Mouse (Mus musculus) ES-E14 (cell line): ENCODE measurements around the gene Rb1. TPM values are rescaled to one million over a fixed set of nuclear protein-coding genes. Genes with fewer than 3 reads are reported as not detected.
A peak's percentile ranks its signal among the peaks of the same experiment; 100 is the strongest.

Experiments
- DNase-seq: peaks from one replicate; pipeline ENCODE4 v3.0.0-alpha.2; 2013; ENCODE audit warnings: low read depth, low spot score
- H3K27ac ChIP-seq: 2 replicates; pipeline ENCODE4 v1.5.1; 2012; ENCODE audit warnings: low read depth, mild to moderate bottlenecking, low read length, moderate library complexity, mixed read lengths; ENCODE audit not compliant: poor library complexity, insufficient read depth, severe bottlenecking
- H3K36me3 ChIP-seq: 2 replicates; pipeline ENCODE4 v1.6.1; 2012; ENCODE audit warnings: mild to moderate bottlenecking, low read length, moderate library complexity, mixed read lengths; ENCODE audit not compliant: control insufficient read depth, poor library complexity, insufficient read depth, severe bottlenecking
- H3K4me1 ChIP-seq, 2 experiments: fragments of 150-350 bp in 1 of 2; sonication (generic) in 1 of 2; 2 replicates each; pipeline ENCODE4 v1.6.1; 2012; ENCODE audit warnings: low read length in 2 of 2, mild to moderate bottlenecking in 1 of 2, mixed read lengths in 1 of 2; ENCODE audit not compliant: control insufficient read depth in 2 of 2, insufficient read depth in 2 of 2, poor library complexity in 1 of 2
- H3K4me3 ChIP-seq, 2 experiments: fragments of 150-350 bp in 1 of 2; sonication (generic) in 1 of 2; 2 replicates each; pipeline ENCODE4 v1.5.1; 2012; ENCODE audit warnings: low read length in 2 of 2, low read depth in 1 of 2, mild to moderate bottlenecking in 1 of 2, mixed read lengths in 1 of 2; ENCODE audit not compliant: insufficient read depth in 1 of 2, poor library complexity in 1 of 2, severe bottlenecking in 1 of 2
- H3K9ac ChIP-seq: 2 replicates; pipeline ENCODE4 v1.6.1; 2012; ENCODE audit warnings: low read depth, mild to moderate bottlenecking, low read length, mixed read lengths; ENCODE audit not compliant: poor library complexity, insufficient read depth, severe bottlenecking
- H3K9me3 ChIP-seq: fragments of 150-350 bp; sonication (generic); 2 replicates; pipeline ENCODE4 v1.6.1; 2012; ENCODE audit warnings: low read depth, mild to moderate bottlenecking, low read length; ENCODE audit not compliant: control insufficient read depth, insufficient read depth
- CHD2 ChIP-seq: IDR thresholded peaks from 2 replicates; pipeline ENCODE4 v1.6.1; 2014; ENCODE audit warnings: mild to moderate bottlenecking, low read depth, low read length, inconsistent platforms
- HCFC1 ChIP-seq: IDR thresholded peaks from 2 replicates; pipeline ENCODE4 v1.6.1; 2012; ENCODE audit warnings: low read length, inconsistent platforms, borderline replicate concordance; ENCODE audit not compliant: insufficient read depth
- MAFK ChIP-seq: IDR thresholded peaks from 2 replicates; pipeline ENCODE4 v1.6.1; 2014; ENCODE audit warnings: mild to moderate bottlenecking, low read depth, low read length, inconsistent platforms; ENCODE audit not compliant: insufficient read depth
- ZC3H11A ChIP-seq: IDR thresholded peaks from 2 replicates; pipeline ENCODE4 v1.6.1; 2012; ENCODE audit warnings: low read depth, mild to moderate bottlenecking, inconsistent platforms, low read length, borderline replicate concordance
- ZNF384 ChIP-seq: IDR thresholded peaks from 2 replicates; pipeline ENCODE4 v1.6.1; 2012; ENCODE audit warnings: low read depth, low read length, inconsistent platforms
- in situ Hi-C, 2 experiments: fragments of 600-800 bp; cut with MboI; formaldehyde crosslinking; loops; one replicate each; pipeline ENCODE4 v1.15.1; 2025; ENCODE audit warnings: low sequenced_read_pairs in 2 of 2, inconsistent platforms in 1 of 2; ENCODE audit not compliant: unreplicated experiment in 2 of 2
- total RNA-seq: library from RNA; depleted of rRNA; stranded (reverse); fragments of 300-350 nt; gene quantifications from 2 replicates; pipeline ENCODE4 v1.2.3, GENCODE M21; 2012

Gene Rb1
- total RNA-seq, 1 experiment, result 4.7 TPM

DNA sequence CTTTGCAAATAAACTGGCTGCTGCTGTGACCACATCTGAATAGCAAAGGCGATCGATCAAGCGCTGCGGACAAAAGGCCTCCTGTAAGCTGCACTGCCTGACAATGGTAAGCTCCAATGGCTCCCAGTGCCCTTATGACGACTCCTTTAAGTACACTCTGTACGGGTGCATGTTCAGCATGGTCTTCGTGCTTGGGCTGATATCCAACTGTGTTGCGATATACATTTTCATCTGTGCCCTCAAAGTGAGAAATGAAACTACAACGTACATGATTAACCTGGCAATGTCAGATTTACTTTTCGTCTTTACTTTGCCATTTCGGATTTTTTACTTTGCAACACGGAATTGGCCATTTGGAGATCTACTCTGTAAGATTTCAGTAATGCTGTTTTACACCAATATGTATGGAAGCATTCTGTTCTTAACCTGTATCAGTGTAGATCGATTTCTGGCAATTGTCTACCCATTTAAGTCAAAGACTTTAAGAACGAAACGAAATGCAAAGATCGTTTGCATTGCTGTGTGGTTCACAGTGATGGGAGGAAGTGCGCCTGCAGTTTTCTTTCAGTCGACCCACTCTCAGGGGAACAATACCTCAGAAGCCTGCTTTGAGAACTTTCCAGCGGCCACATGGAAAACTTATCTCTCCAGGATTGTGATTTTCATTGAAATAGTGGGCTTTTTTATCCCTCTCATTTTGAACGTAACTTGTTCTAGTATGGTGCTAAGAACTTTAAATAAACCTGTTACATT, 86.9 kb downstream of the Rb1 start:
- Histone ChIP-seq H3K4me3 (peak overlapping the region; percentile 70 to 80), H3K9me3 (no peaks in the 10 kb centered on the region), H3K36me3 (no peaks in the 10 kb centered on the region), H3K9ac (peak overlapping the region; percentile 79), H3K27ac (peak overlapping the region; percentile 98; the same call in 1 of the 2 replicates), H3K4me1 (peaks cover 6 to 9% of the 10 kb centered on the region in 2 experiments; a peak in 3 of 4 replicates)
- DNase-seq, result peak; percentile 60
- in situ Hi-C loops, result no loop called here
- TF ChIP-seq ZC3H11A (no peak), MAFK (no peak), CHD2 (no peak), HCFC1 (no peak), ZNF384 (no peak)

DNA sequence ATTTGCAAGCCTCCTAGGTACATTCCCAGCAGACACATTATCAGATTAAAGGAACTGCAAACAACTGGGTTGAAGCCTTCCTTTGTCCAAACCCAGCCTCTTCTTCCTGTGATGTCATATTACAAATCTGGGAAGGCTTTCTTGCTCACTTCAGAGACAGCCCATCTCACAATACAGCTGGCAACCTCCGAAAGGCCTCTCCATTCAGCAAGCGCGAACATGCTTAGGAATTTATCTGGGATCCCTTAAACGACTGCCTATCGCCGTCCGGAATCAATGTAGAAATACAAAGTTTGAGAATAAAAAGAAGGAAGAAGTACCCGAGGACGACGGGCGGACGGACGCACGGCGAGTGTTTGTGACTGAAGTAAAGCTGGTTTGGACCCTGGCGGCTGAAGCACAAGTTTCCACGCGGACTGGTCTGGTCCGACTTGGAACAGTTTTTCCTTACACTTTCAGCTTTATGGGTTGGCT, 87.7 kb downstream of the Rb1 start, which contains the start of gene Lpar6:
Lpar6 (plus strand) TSS at position 48 of the 474 bp plus-strand sequence.
- Histone ChIP-seq H3K9ac (peak within 1 kb of the TSS; percentile 79), H3K9me3 (no peaks in the 10 kb centered on the region), H3K36me3 (no peaks in the 10 kb centered on the region), H3K27ac (peak within 1 kb of the TSS; percentile 98), H3K4me3 (peak within 1 kb of the TSS; percentile 70 to 80), H3K4me1 (peaks cover 6 to 9% of the 10 kb centered on the region in 2 experiments; a peak in 3 of 4 replicates)
- DNase-seq, result peak; percentile 57
- in situ Hi-C loops, result no loop called here
- TF ChIP-seq CHD2 (no peak), ZC3H11A (no peak), MAFK (no peak), ZNF384 (no peak), HCFC1 (no peak)

DNA sequence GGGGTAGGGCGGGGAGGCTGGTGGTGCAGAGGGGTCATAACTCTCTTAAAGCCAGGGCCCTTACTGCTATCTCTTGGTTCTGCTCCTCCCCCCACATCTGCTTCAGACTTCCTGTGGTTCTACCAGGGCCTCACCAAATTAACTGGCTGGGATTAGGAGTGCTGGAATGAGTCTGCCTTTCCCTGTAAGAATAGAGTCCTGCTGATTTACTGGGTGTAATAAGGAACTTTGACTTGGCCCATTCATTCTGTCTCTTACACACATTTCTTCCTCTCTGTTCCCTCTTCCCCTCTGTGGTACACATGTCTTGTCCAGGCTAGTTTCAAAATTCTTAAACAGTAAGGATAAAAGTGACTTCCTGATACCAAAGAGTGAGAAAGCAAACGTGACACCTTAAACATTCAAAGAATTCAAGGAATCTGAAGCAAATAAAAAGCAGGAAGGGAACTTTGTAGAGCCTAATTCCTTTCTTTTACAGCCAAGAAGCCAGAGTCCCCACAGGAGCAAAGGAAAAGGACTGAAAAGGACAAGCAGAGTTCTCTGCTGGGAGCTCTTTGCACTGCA, 91.1 kb downstream of the Rb1 start:
- no peak for TF ChIP-seq MAFK
- TF ChIP-seq HCFC1, result no peak
- TF ChIP-seq ZC3H11A, result no peak
- TF ChIP-seq CHD2, result no peak; the same call in 1 of the 2 replicates
- no peak for TF ChIP-seq ZNF384
- Histone ChIP-seq H3K36me3 (no peaks in the 10 kb centered on the region), H3K9ac (no peak overlapping the region), H3K9me3 (no peaks in the 10 kb centered on the region), H3K27ac (peak overlapping the region; percentile 87), H3K4me1 (peaks cover 10 to 11% of the 10 kb centered on the region in 2 experiments; a peak in 3 of 4 replicates), H3K4me3 (no peak overlapping the region)
- in situ Hi-C loops, result no loop called here
- peak; percentile 43 for DNase-seq

DNA sequence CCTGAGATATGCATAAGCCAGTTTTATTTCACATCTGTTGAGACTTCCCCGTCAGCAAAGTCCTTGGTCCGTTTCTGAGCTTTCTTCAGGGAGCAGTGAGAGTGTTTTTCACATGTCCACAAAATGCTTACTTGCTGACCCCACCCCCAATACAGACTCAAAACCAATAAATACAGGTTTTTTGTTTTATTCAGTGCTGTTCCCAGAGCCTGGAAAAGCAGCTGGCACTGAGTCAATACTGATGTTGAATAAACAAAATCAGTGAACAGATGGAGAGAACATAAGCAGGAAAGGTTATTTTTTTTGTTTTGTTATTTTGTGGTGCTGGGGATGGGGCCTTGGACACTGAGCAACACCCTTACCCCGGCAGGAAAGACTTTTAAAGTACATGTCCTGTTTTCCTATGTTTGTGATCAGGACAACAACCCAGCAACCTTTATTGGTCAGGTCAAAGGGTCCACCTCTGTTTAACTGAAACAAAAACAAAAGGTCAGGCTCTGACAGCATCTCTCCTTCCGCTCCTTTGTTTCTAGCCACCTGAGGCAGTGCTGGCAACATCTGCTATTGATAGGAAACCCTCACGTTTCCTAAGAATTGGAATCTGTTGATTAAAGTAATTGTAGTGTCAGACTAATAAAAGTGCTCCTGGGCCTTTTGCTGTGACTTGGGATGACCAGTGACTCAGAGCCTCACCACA, 94.2 kb downstream of the Rb1 start:
- TF ChIP-seq ZNF384, result no peak
- TF ChIP-seq ZC3H11A, result no peak
- no peak for TF ChIP-seq CHD2
- TF ChIP-seq HCFC1, result no peak
- no peak for TF ChIP-seq MAFK
- no peak for DNase-seq
- in situ Hi-C loops, result no loop called here
- Histone ChIP-seq H3K4me3 (no peak overlapping the region), H3K4me1 (peaks cover 10 to 11% of the 10 kb centered on the region in 2 experiments; a peak in 3 of 4 replicates), H3K36me3 (no peaks in the 10 kb centered on the region), H3K9ac (no peak overlapping the region), H3K9me3 (no peaks in the 10 kb centered on the region), H3K27ac (peak overlapping the region; percentile 53; the same call in 1 of the 2 replicates)
